Comparison of ENCODE assay signal across 9 mouse cellular contexts in genomic region chr2:73605077-73605476, GRCm38 (mm10). TPM values are rescaled to one million over a fixed set of nuclear protein-coding genes. Genes with fewer than 3 reads are reported as not detected.
A peak's percentile ranks its signal among the peaks of the same experiment; 100 is the strongest.
DNase-seq lines count a peak whose midpoint lies in the region; ATAC-seq lines count a peak whose summit lies in the region.
"Had no signal": no experiment of that assay in that cellular context is flagged by ENCODE, and none has a peak within 500 bp of the region (broad histone marks: within the 10 kb centered on the region; RNA-seq: fewer than 3 reads in every experiment).

No protein-coding gene starts in this region.

- no peaks in the 10 kb centered on the region for H3K27me3 ChIP-seq in midbrain, embryonic 16.5 days (ENCODE audit: control insufficient read depth, insufficient read depth, low read depth, low read length)
- H3K27me3 ChIP-seq in heart, embryonic 12.5 days (replicated peaks) = no peaks in the 10 kb centered on the region
- H3K27me3 ChIP-seq: limb, embryonic 12.5 days had no signal

- H3K9me3 ChIP-seq in midbrain, embryonic 16.5 days (replicated peaks; ENCODE audit: control insufficient read depth, low read length, poor library complexity, severe bottlenecking) = no peaks in the 10 kb centered on the region
- no peaks in the 10 kb centered on the region for H3K9me3 ChIP-seq in heart, embryonic 12.5 days (replicated peaks)
- H3K9me3 ChIP-seq: limb, embryonic 12.5 days had no signal

- no peak overlapping the region for H3K4me2 ChIP-seq in midbrain, embryonic 16.5 days (ENCODE audit: low read length)
- H3K4me2 ChIP-seq in heart, embryonic 12.5 days = no peak overlapping the region
- H3K4me2 ChIP-seq: limb, embryonic 12.5 days had no signal

- H3K9ac ChIP-seq in midbrain, embryonic 16.5 days (ENCODE audit: low read depth, low read length) = no peak overlapping the region
- H3K9ac ChIP-seq in heart, embryonic 12.5 days = no peak overlapping the region
- H3K9ac ChIP-seq: limb, embryonic 12.5 days had no signal

- DNase-seq in adrenal gland, postnatal 14 days = peak; percentile 29
- no peak for DNase-seq in adrenal gland, adult 8-10 months
- peak; percentile 97 for DNase-seq in brain, adult 2 months (ENCODE audit: low read depth, low spot score)
- DNase-seq in layer of hippocampus, adult 11-12 months (ENCODE audit: low spot score) = peak; percentile 91
- DNase-seq in urinary bladder, postnatal 4 days (ENCODE audit: low spot score in 2 of 2) = no peak
- no peak for DNase-seq in T-cell, adult 2 months (ENCODE audit: low spot score)

- H3K4me1 ChIP-seq in midbrain, embryonic 16.5 days (ENCODE audit: control insufficient read depth, insufficient read depth, low read length) = peaks cover 11% of the 10 kb centered on the region
- H3K4me1 ChIP-seq in heart, embryonic 12.5 days (replicated peaks) = peaks cover 31% of the 10 kb centered on the region

- no peak overlapping the region for H3K4me3 ChIP-seq in midbrain, embryonic 16.5 days (ENCODE audit: low read depth, low read length)
- no peak overlapping the region for H3K4me3 ChIP-seq in heart, embryonic 12.5 days
- H3K4me3 ChIP-seq: limb, embryonic 12.5 days had no signal

- ATAC-seq in midbrain, embryonic 16.5 days = peak; percentile 83
- no peak for ATAC-seq in heart, embryonic 12.5 days (ENCODE audit: insufficient number of reproducible peaks, low FRiP score)

- 43% methylated on average over 8 of the region's 8 CpGs for WGBS in midbrain, embryonic 16.5 days
- WGBS in heart, embryonic 12.5 days = 67% methylated on average over 8 of the region's 8 CpGs

- peak overlapping the region; percentile 76 for H3K27ac ChIP-seq in midbrain, embryonic 16.5 days (ENCODE audit: low read length)
- H3K27ac ChIP-seq in heart, embryonic 12.5 days (ENCODE audit: poor library complexity, severe bottlenecking) = no peak overlapping the region
- H3K27ac ChIP-seq: limb, embryonic 12.5 days had no signal

- no peaks in the 10 kb centered on the region for H3K36me3 ChIP-seq in midbrain, embryonic 16.5 days (ENCODE audit: control insufficient read depth, insufficient read depth, low read length)
- no peaks in the 10 kb centered on the region for H3K36me3 ChIP-seq in heart, embryonic 12.5 days
- H3K36me3 ChIP-seq: limb, embryonic 12.5 days had no signal

RNA-seq across cellular contexts. Expression of gene Chrna1, which starts 24.9 kb away (rescaled TPM):
- total RNA-seq in adrenal gland, postnatal 14 days (2021) = not detected in 2 replicates
- under 1 TPM in 3 of 4 experiments, not detected in 1; 0.05 to 0.09 (median 0.06) TPM for total RNA-seq in adrenal gland, adult 8-10 months (2022)
- 0.15 and 0.24 TPM in 2 replicates for polyA plus RNA-seq in midbrain, embryonic 16.5 days (2015; fragmentation: Nextera tagmentation; extraction: Ambion mirVana)
- polyA plus RNA-seq in heart, embryonic 12.5 days (2016; fragmentation: Nextera tagmentation; extraction: Ambion mirVana) = 0.06 and 0.14 TPM in 2 replicates

Comparison
In these comparisons a context has a peak if more than half of its experiments do, and no peak if none do; other contexts are left out.
1. DNase-seq: peak in adrenal gland, postnatal 14 days (single experiment), brain, adult 2 months (single experiment) and layer of hippocampus, adult 11-12 months (single experiment); none in adrenal gland, adult 8-10 months (single experiment), urinary bladder, postnatal 4 days (0 of 2) and T-cell, adult 2 months (single experiment).